Mouse (Mus musculus): ENCODE measurements around the gene Dbil5. TPM values are rescaled to one million over a fixed set of nuclear protein-coding genes. Genes with fewer than 3 reads are reported as not detected.
A peak's percentile ranks its signal among the peaks of the same experiment; 100 is the strongest.

The Dbil5 gene
- total RNA-seq (2021): under 1 TPM in 1 of 2 experiments, not detected in 1; 0.51 TPM
- long read RNA-seq, experiment 1, partial matches to known transcripts: 0 of 1 reads
- long read RNA-seq, experiment 1, other reads (novel, unspliced or antisense): 0 of 1 reads
- long read RNA-seq, experiment 2: 0 reads

- DNase-seq: peak; percentile 95
Observed at GRCm38 (mm10) chr11:76217390-76217800, at the start of gene Dbil5, which contains the start of gene Gemin4. Dbil5 (plus strand) TSS chr11:76217608. Gemin4 (minus strand) TSS chr11:76217664.

GRCm38 (mm10) chr11:76168976-76169375, 48.4 kb upstream of the Dbil5 start:
- no peak for DNase-seq

- no peak for DNase-seq
Observed at GRCm38 (mm10) chr11:76170207-76170606, 47.2 kb upstream of the Dbil5 start.

GRCm38 (mm10) chr11:76178726-76179494, 38.5 kb upstream of the Dbil5 start:
- no peak for DNase-seq

GRCm38 (mm10) chr11:76179495-76180145, 37.8 kb upstream of the Dbil5 start, which contains the start of the genes Vps53 and Fam57a:
Vps53 (minus strand) TSS chr11:76179647.
Fam57a (plus strand) TSS chr11:76179671.
- peak; percentile 83 for DNase-seq

GRCm38 (mm10) chr11:76180146-76180540, 37.3 kb upstream of the Dbil5 start:
- DNase-seq: no peak

GRCm38 (mm10) chr11:76183745-76184144, 33.7 kb upstream of the Dbil5 start:
- DNase-seq: no peak

- no peak for DNase-seq
Observed at GRCm38 (mm10) chr11:76186908-76187307, 30.5 kb upstream of the Dbil5 start.

GRCm38 (mm10) chr11:76196275-76196976, 21.0 kb upstream of the Dbil5 start:
- DNase-seq: no peak

- DNase-seq: no peak
Observed at GRCm38 (mm10) chr11:76196977-76197469, 20.4 kb upstream of the Dbil5 start.

- DNase-seq: peak; percentile 89
Observed at GRCm38 (mm10) chr11:76201761-76202674, 15.4 kb upstream of the Dbil5 start.

GRCm38 (mm10) chr11:76206793-76207192, 10.6 kb upstream of the Dbil5 start:
- no peak for DNase-seq

GRCm38 (mm10) chr11:76210228-76210985, 7.0 kb upstream of the Dbil5 start:
- no peak for DNase-seq

GRCm38 (mm10) chr11:76211595-76211994, 5.8 kb upstream of the Dbil5 start:
- peak; percentile 42 for DNase-seq

- DNase-seq: no peak
Observed at GRCm38 (mm10) chr11:76213841-76214240, 3.6 kb upstream of the Dbil5 start.

GRCm38 (mm10) chr11:76215011-76215410, 2.4 kb upstream of the Dbil5 start:
- DNase-seq: no peak

GRCm38 (mm10) chr11:76216049-76216540, 1.3 kb upstream of the Dbil5 start:
- no peak for DNase-seq

GRCm38 (mm10) chr11:76216681-76217389, 573 bp upstream of the Dbil5 start:
- DNase-seq: peak; percentile 30

- no peak for DNase-seq
Observed at GRCm38 (mm10) chr11:76224631-76225030, 7.2 kb downstream of the Dbil5 start.

GRCm38 (mm10) chr11:76225051-76225450, 7.6 kb downstream of the Dbil5 start:
- no peak for DNase-seq
